Mouse (Mus musculus): Measurements from ENCODE around the gene Acp5.
"Not testable (repeated sequence)": the region's sequence is repeated elsewhere in the genome, so short reads cannot be mapped to it uniquely, and the experiment has no call there.

Acp5 gene

GRCm38 (mm10) chr9:22135644-22136390 is at the start of gene Acp5:
TSS of gene Acp5 (minus strand) at chr9:22135711.
- DNase-seq (ENCODE audit: low spot score in 2 of 2): no peak

GRCm38 (mm10) chr9:22172318-22172717 is 36.8 kb upstream of the Acp5 start:
- DNase-seq (ENCODE audit: low spot score in 2 of 2): no peak

DNA sequence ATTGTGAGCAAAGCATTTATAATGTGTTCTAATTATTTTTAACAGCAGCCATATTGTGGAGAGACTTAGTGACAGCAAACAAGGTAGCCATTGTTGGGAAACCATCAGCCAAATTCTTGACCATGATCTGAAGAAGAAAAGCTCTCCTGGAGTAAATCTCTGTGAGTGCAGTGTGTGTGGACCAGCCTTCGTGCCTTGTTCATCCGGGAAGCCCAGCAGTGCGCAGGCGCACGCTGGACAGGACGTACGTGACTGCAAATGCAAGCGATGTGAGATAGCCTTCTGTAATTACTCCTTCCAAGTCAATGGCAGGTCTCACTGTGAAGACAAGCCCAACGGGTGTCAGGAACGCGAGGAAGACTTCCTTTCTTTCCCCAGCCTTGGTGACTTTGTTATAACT is 33.8 kb upstream of the Acp5 start:
- DNase-seq (ENCODE audit: low spot score in 2 of 2): peak in 1 of 2 experiments; percentile 10

DNA sequence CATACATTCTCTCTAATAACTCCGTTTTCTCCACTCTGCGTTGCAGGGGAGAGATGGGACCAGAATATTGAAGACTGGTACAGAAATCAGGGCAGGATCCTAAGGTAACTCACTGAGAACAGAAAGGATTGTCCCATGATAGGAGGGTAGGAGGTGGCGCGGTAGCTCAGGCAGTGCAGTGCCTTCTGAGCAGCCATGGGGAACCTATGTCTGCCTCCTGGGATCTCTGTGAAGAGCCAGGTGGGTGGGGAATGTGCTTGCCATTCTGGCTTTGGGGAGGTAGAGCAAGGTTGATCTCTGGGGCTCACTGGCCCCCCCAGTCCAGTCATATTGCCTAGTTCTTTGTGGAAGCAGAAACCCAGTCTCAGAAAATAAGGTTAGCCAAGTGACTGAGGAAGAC is 32.2 kb upstream of the Acp5 start:
- DNase-seq (ENCODE audit: low spot score in 2 of 2): peak in 1 of 2 experiments; percentile 10

GRCm38 (mm10) chr9:22166686-22167085 is 31.2 kb upstream of the Acp5 start:
- DNase-seq (ENCODE audit: low spot score in 2 of 2): peak in 1 of 2 experiments; percentile 17

- no peak for DNase-seq (ENCODE audit: low spot score in 2 of 2)
Observed at GRCm38 (mm10) chr9:22165964-22166363, 30.5 kb upstream of the Acp5 start.

- DNase-seq (ENCODE audit: low spot score in 2 of 2): peak; percentile 68 to 72
Observed at GRCm38 (mm10) chr9:22164711-22165668, 29.5 kb upstream of the Acp5 start.

DNA sequence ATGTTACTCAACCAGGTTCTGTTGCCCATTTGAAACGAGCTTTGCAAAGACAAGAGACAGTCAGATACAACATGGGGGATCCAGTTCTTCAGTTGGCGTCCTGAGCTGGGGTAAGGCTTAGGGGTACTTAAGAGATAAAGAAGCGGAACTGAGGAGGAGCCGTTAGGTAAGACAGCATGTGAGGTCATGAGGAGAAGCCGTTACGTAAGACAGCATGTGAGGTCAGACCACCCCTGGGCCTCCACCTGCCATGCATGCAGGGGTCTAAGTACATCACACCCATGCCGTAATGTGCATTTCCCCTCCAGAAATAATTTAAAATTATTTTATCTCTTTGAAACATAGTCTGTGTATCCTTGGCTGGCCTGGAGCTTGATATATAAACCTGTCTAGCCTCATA is 27.4 kb upstream of the Acp5 start:
- DNase-seq (ENCODE audit: low spot score in 2 of 2): no peak

GRCm38 (mm10) chr9:22162305-22162704 is 26.8 kb upstream of the Acp5 start:
- DNase-seq (ENCODE audit: low spot score in 2 of 2): no peak

DNA sequence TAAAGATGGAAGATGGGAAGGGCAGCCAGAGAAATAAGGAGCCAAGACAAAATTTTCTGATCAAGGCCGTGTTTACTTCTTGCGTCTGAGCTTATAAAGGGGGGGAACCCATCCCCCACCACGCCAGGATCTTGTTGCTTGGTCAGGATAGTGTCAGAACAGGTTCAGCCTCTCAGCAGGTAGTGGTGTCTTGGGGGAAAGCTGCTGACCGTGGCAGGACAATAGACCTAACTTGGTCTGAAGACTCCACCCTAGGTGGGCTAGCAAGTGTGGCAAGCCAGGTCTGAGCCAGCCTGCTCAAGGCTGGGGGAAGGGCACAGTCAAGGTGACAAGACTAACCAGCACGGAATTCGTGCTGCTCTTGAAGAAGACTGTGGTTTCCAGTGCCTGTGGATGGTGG is 25.8 kb upstream of the Acp5 start:
- no peak for DNase-seq (ENCODE audit: low spot score in 2 of 2)

GRCm38 (mm10) chr9:22157516-22158265 is 22.2 kb upstream of the Acp5 start:
- peak; percentile 30 to 43 for DNase-seq (ENCODE audit: low spot score in 2 of 2)

DNA sequence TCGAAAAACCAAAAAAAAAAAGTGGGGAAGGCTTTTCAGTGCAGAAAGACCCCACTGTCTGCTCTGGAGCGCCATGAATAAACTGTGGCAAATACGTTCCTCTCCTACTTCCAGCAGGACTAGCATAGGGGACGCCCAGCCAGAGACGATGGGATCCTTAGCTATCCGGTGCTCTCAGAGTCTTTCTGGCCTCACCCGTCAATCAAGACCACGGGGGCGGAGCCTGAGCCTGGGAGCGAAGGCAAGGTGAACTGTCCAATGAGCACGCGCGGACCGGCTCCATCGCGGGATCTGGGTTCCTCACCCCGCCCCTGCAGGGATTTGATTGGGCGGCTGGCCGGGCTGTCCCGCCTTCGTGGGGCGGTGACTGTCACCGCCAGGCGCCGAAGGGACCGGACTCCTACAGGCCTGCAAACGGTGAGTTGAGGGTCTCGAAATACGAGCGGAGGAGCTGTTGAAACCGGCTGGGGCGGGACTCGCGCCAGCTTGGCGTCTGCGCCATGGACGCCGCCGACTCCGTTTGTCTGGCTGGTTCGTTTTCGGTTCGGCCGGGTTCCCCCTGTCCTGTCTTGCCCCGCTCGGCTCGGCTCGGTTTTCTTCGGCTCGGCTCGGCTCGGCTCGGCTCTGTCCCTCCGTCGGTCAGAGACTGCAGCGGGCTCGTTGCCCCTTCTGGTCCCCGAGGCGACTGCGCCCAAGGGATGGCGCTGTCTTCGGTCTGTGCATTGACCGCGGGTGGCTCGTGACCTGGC is 21.2 kb upstream of the Acp5 start, which contains the start of gene Pigyl:
Gene Pigyl (plus strand): TSS at position 350 of the 749 bp plus-strand sequence.
- peak; percentile 99 for DNase-seq (ENCODE audit: low spot score in 2 of 2)

- peak; percentile 78 to 86 for DNase-seq (ENCODE audit: low spot score in 2 of 2)
Observed at GRCm38 (mm10) chr9:22155614-22156013, 20.1 kb upstream of the Acp5 start.

- no peak for DNase-seq (ENCODE audit: low spot score in 2 of 2)
Observed at GRCm38 (mm10) chr9:22153810-22154209, 18.3 kb upstream of the Acp5 start.

DNA sequence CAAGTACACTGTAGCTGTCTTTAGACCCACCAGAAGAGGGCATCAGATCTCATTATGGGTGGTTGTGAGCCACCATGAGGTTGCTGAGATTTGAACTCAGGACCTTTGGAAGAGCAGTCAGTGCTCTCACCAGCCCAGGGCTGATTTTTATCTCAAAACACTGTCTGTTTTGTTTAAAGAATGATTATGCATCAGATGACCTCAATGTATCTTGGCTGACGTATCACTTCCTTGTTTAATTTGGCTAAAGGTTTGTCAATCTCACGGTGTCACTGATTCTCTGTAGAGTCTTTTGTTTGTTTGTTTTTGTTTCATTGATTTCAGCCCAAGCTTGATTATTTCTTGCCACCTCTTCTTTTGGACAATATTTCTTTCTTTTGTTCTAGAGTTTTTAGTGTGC is 15.4 kb upstream of the Acp5 start:
- no peak for DNase-seq (ENCODE audit: low spot score in 2 of 2)

DNA sequence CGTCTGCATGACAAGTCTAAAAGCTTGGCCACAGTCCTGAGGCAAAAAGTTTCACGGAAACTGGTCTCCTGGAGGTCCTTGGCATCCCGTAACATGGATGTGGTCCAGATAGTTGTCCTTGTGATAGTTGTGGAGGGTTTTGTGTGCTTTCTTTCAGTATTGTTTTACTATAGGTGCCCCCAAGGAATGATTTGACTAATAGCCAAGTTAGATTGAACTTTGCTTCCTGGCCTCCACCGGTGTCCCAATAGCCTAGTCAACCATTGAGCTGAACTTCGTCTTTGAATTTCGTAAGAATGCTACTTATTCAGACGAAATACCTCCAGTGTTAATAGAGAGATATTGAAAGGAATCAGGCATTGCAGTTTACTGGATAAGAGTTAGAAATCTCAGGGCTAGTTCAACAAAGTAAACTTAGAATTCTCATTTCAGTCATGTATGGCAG is 14.8 kb upstream of the Acp5 start:
- not testable (repeated sequence) for DNase-seq (ENCODE audit: low spot score in 2 of 2)

DNA sequence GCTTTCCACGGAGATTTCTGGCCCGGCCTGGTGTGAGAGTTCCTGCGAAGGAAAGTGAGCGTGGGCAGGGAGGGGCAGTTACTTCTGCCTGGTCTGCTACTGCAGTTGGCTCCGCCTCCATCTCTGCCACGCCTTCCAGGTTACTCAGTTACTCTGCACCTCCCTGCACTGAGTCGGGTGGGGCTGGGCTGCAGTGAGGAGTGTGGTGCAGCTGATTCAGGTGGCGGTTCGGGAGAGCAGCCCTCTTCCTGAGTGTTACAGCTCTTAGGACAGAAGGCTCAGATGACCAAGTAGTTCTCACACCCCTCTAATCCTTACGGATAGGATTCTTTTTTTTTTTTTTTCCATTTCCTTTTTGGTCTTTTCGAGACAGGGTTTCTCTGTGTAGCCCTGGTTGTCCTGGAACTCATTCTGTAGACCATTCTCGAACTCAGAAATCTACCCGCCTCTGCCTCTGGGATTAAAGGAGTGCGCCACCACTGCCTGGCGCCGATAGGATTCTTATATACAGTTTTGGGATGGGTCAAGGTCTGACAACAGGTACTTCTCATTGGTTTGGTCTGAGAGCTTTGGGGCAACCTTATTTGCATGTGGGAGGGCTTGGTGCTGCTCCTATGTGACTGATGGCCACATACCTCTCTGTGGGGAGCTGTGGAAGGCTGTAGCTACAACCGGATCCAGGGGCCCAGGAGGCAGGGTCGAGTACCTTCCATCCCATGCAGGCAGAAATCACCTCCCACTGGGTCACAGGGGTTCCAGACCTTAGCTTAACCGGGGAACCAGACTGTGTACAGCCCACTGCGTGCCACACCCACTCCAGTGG is 14.1 kb upstream of the Acp5 start:
- no peak for DNase-seq (ENCODE audit: low spot score in 2 of 2)

GRCm38 (mm10) chr9:22144304-22144965 is 8.9 kb upstream of the Acp5 start:
- no peak for DNase-seq (ENCODE audit: low spot score in 2 of 2)

All from right cerebral cortex, postnatal 10 days (tissue).